Mouse (Mus musculus): ENCODE data around the gene Nrxn1. TPM values are rescaled to one million over a fixed set of nuclear protein-coding genes. Genes with fewer than 3 reads are reported as not detected.
"Not testable (repeated sequence)": the region's sequence is repeated elsewhere in the genome, so short reads cannot be mapped to it uniquely, and the experiment has no call there.

The Nrxn1 gene
- polyA plus RNA-seq, 1 experiment, result 0.31 TPM

DNA sequence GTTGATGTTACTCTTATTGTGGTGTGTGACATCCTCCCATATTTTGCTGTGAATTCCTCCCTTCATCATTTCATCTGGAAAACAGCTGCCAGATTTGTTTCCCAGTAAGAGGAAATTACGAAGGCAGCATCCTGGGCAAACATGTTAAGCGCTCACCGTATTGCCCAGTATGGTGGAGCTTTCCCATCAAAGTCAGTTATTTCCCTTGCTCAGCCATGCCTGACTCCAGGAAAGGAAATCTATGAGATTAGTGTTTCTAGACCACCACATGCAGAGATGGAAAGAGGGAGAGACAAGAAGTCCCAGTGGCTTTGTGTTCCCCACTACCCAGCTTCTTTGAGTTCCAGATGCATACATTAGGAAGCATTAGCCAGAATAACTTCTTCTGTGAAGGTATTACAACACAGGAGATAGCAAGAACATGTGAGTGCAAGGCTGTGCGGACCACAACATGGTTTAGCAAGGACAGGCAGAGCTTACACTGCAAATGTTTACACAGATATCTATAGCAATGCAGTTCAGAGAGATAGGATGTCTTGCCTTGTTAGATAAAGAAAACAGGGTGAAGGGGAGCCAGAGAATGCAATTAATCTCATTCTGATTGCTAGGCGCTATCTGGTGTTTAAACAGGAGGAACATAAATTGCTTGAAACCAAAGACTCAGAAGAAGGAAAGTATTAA lies 839.3 kb downstream of the Nrxn1 start:
- H3K4me3 ChIP-seq (ENCODE audit: control insufficient read depth, insufficient read depth, low read length), result no peak overlapping the region
- no peaks in the 10 kb centered on the region for H3K27me3 ChIP-seq (ENCODE audit: control insufficient read depth, insufficient read depth, low read length)
- no peak for DNase-seq
- no peak overlapping the region for H3K27ac ChIP-seq (ENCODE audit: control insufficient read depth, insufficient read depth, low read length)
- TF ChIP-seq POLR2A (IDR thresholded peaks at IDR 0.05; ENCODE audit: control insufficient read depth, extremely low read depth, insufficient read depth, low read length, poor library complexity) (no peak), CTCF (IDR thresholded peaks at IDR 0.05; ENCODE audit: borderline replicate concordance, control insufficient read depth, extremely low read depth, insufficient read depth, low read length, poor library complexity) (no peak)
- H3K4me1 ChIP-seq (replicated peaks; ENCODE audit: control insufficient read depth, insufficient read depth, low read length), result no peaks in the 10 kb centered on the region
- 85% methylated on average over 5 of the region's 5 CpGs for WGBS
- H3K36me3 ChIP-seq (ENCODE audit: control insufficient read depth, insufficient read depth, low read length), result no peaks in the 10 kb centered on the region

DNA sequence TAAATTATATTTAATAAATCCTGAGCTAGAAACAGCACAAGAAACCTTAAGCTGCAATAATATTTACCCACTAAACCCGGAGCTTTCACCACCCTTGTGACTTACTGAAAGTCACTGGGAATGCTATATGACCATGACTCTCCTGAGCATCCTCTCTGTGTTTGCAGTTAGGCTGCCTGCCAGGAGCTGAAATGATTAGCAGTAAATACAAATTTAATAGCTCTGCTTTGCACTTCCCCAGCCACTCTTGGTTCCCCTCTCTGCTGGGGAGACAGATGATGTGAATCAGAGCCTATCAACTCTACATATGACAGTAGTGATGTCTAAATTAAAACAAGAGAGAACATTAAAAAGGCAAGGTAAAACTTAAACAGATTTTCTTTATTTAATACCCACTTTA lies 840.7 kb downstream of the Nrxn1 start:
- WGBS, result 84% methylated on average over 1 of the region's 1 CpGs
- TF ChIP-seq POLR2A (IDR thresholded peaks at IDR 0.05; ENCODE audit: control insufficient read depth, extremely low read depth, insufficient read depth, low read length, poor library complexity) (no peak), CTCF (IDR thresholded peaks at IDR 0.05; ENCODE audit: borderline replicate concordance, control insufficient read depth, extremely low read depth, insufficient read depth, low read length, poor library complexity) (no peak)
- H3K4me3 ChIP-seq (ENCODE audit: control insufficient read depth, insufficient read depth, low read length), result no peak overlapping the region
- H3K27ac ChIP-seq (ENCODE audit: control insufficient read depth, insufficient read depth, low read length), result no peak overlapping the region
- no peaks in the 10 kb centered on the region for H3K36me3 ChIP-seq (ENCODE audit: control insufficient read depth, insufficient read depth, low read length)
- DNase-seq, result no peak
- H3K27me3 ChIP-seq (ENCODE audit: control insufficient read depth, insufficient read depth, low read length), result no peaks in the 10 kb centered on the region
- H3K4me1 ChIP-seq (replicated peaks; ENCODE audit: control insufficient read depth, insufficient read depth, low read length), result no peaks in the 10 kb centered on the region

DNA sequence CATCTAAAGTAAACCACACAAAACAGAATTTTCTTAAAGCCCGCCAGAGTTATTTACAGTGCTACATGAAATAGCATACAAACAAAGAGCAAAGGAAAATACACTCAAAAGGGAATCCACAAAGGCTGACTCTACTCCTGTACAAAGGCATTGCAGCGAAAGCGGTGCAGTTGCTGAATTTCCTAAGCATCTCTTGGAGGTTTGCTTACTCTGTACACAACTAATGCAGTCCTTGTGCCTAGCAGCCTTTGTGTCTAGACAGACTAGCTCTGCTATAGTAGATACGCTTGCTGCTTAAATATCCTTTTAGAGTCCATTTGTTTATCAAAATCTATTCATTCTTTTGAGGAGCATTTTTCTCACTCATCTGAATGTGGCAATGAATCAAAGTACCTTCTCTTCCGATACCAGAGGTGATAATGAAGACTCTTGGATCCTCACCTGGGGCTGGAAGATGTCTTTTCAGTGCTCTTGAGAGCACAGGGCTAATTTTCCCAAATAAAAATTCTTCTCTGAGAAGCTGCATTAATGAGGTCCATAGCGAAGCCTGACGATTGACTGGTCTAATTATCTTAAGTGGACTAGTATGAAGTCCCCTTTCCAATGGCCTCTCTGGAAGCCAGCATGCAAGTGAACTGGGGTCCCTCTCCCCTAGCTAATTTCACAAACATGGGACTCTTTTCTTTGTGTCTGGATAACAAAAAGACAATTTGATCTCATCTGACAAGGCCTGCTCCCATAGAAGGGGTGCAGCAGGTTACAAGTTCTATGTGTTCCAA lies 845.6 kb downstream of the Nrxn1 start:
- Histone ChIP-seq H3K27ac (ENCODE audit: control insufficient read depth, insufficient read depth, low read length) (no peak overlapping the region), H3K36me3 (ENCODE audit: control insufficient read depth, insufficient read depth, low read length) (no peaks in the 10 kb centered on the region), H3K4me1 (replicated peaks; ENCODE audit: control insufficient read depth, insufficient read depth, low read length) (no peaks in the 10 kb centered on the region), H3K27me3 (ENCODE audit: control insufficient read depth, insufficient read depth, low read length) (no peaks in the 10 kb centered on the region), H3K4me3 (ENCODE audit: control insufficient read depth, insufficient read depth, low read length) (no peak overlapping the region)
- no peak for DNase-seq
- no peak for TF ChIP-seq CTCF (IDR thresholded peaks at IDR 0.05; ENCODE audit: borderline replicate concordance, control insufficient read depth, extremely low read depth, insufficient read depth, low read length, poor library complexity)
- no peak for TF ChIP-seq POLR2A (IDR thresholded peaks at IDR 0.05; ENCODE audit: control insufficient read depth, extremely low read depth, insufficient read depth, low read length, poor library complexity)
- 98% methylated on average over 7 of the region's 7 CpGs for WGBS

GRCm38 (mm10) chr17:90244339-90244738 lies 848.5 kb downstream of the Nrxn1 start:
- Histone ChIP-seq H3K36me3 (ENCODE audit: control insufficient read depth, insufficient read depth, low read length) (no peaks in the 10 kb centered on the region), H3K4me3 (ENCODE audit: control insufficient read depth, insufficient read depth, low read length) (no peak overlapping the region), H3K4me1 (replicated peaks; ENCODE audit: control insufficient read depth, insufficient read depth, low read length) (no peaks in the 10 kb centered on the region), H3K27ac (ENCODE audit: control insufficient read depth, insufficient read depth, low read length) (no peak overlapping the region), H3K27me3 (ENCODE audit: control insufficient read depth, insufficient read depth, low read length) (no peaks in the 10 kb centered on the region)
- 84% methylated on average over 2 of the region's 2 CpGs for WGBS
- TF ChIP-seq POLR2A (IDR thresholded peaks at IDR 0.05; ENCODE audit: control insufficient read depth, extremely low read depth, insufficient read depth, low read length, poor library complexity), result no peak
- TF ChIP-seq CTCF (IDR thresholded peaks at IDR 0.05; ENCODE audit: borderline replicate concordance, control insufficient read depth, extremely low read depth, insufficient read depth, low read length, poor library complexity), result no peak
- no peak for DNase-seq

- no peak for DNase-seq
- Histone ChIP-seq H3K27ac (ENCODE audit: control insufficient read depth, insufficient read depth, low read length) (no peak overlapping the region), H3K27me3 (ENCODE audit: control insufficient read depth, insufficient read depth, low read length) (no peaks in the 10 kb centered on the region), H3K4me1 (replicated peaks; ENCODE audit: control insufficient read depth, insufficient read depth, low read length) (no peaks in the 10 kb centered on the region), H3K4me3 (ENCODE audit: control insufficient read depth, insufficient read depth, low read length) (no peak overlapping the region), H3K36me3 (ENCODE audit: control insufficient read depth, insufficient read depth, low read length) (no peaks in the 10 kb centered on the region)
- TF ChIP-seq POLR2A (IDR thresholded peaks at IDR 0.05; ENCODE audit: control insufficient read depth, extremely low read depth, insufficient read depth, low read length, poor library complexity) (no peak), CTCF (IDR thresholded peaks at IDR 0.05; ENCODE audit: borderline replicate concordance, control insufficient read depth, extremely low read depth, insufficient read depth, low read length, poor library complexity) (no peak)
- 92% methylated on average over 3 of the region's 3 CpGs for WGBS
These were observed 853.9 kb downstream of the Nrxn1 start for GRCm38 (mm10) chr17:90238964-90239363.

- Histone ChIP-seq H3K27me3 (ENCODE audit: control insufficient read depth, insufficient read depth, low read length) (no peaks in the 10 kb centered on the region), H3K4me1 (replicated peaks; ENCODE audit: control insufficient read depth, insufficient read depth, low read length) (no peaks in the 10 kb centered on the region), H3K27ac (ENCODE audit: control insufficient read depth, insufficient read depth, low read length) (no peak overlapping the region), H3K36me3 (ENCODE audit: control insufficient read depth, insufficient read depth, low read length) (no peaks in the 10 kb centered on the region), H3K4me3 (ENCODE audit: control insufficient read depth, insufficient read depth, low read length) (no peak overlapping the region)
- no peak for DNase-seq
- TF ChIP-seq CTCF (IDR thresholded peaks at IDR 0.05; ENCODE audit: borderline replicate concordance, control insufficient read depth, extremely low read depth, insufficient read depth, low read length, poor library complexity) (no peak), POLR2A (IDR thresholded peaks at IDR 0.05; ENCODE audit: control insufficient read depth, extremely low read depth, insufficient read depth, low read length, poor library complexity) (no peak)
- 94% methylated on average over 2 of the region's 2 CpGs for WGBS
These were observed 854.4 kb downstream of the Nrxn1 start for GRCm38 (mm10) chr17:90238517-90238916.

- H3K27ac ChIP-seq (ENCODE audit: control insufficient read depth, insufficient read depth, low read length); H3K4me3 ChIP-seq (ENCODE audit: control insufficient read depth, insufficient read depth, low read length); DNase-seq; H3K4me1 ChIP-seq (replicated peaks; ENCODE audit: control insufficient read depth, insufficient read depth, low read length); H3K27me3 ChIP-seq (ENCODE audit: control insufficient read depth, insufficient read depth, low read length); H3K36me3 ChIP-seq (ENCODE audit: control insufficient read depth, insufficient read depth, low read length): not testable (repeated sequence)
- WGBS, result 84% methylated on average over 1 of the region's 1 CpGs
These were observed 857.2 kb downstream of the Nrxn1 start for GRCm38 (mm10) chr17:90235674-90236073.

Measured in thymus, adult 2 months (tissue).